Comparison of ENCODE assay signal across 17 mouse cellular contexts in genomic region chr3:41031286-41032210, GRCm38 (mm10).
"Had no signal": no experiment of that assay in that cellular context is flagged by ENCODE, and none has a peak within 500 bp of the region (broad histone marks: within the 10 kb centered on the region; RNA-seq: fewer than 3 reads in every experiment).

No protein-coding gene starts in this region.

- H3K36me3 ChIP-seq: limb, embryonic 12.5 days; liver, embryonic 13.5 days; midbrain, embryonic 10.5 days; neural tube, embryonic 15.5 days had no signal

- H3K9ac ChIP-seq: limb, embryonic 12.5 days; liver, embryonic 13.5 days; lung, embryonic 14.5 days; neural tube, embryonic 15.5 days had no signal

- H3K4me1 ChIP-seq: limb, embryonic 12.5 days; midbrain, embryonic 10.5 days; neural tube, embryonic 15.5 days had no signal

- H3K4me2 ChIP-seq: limb, embryonic 12.5 days; liver, embryonic 13.5 days; lung, embryonic 14.5 days; neural tube, embryonic 15.5 days had no signal

- H3K27me3 ChIP-seq: limb, embryonic 12.5 days; liver, embryonic 13.5 days; neural tube, embryonic 15.5 days had no signal

- H3K4me3 ChIP-seq: limb, embryonic 12.5 days; liver, embryonic 13.5 days; midbrain, embryonic 10.5 days; myocyte; neural tube, embryonic 15.5 days had no signal

- H3K27ac ChIP-seq: kidney, postnatal 0 days; limb, embryonic 12.5 days; liver, embryonic 13.5 days; midbrain, embryonic 10.5 days; neural tube, embryonic 15.5 days had no signal

- DNase-seq: kidney, adult 9 months; kidney, postnatal 36 days; layer of hippocampus, adult 9-11 months; liver, embryonic 13.5 days; lung, embryonic 14.5 days; lung, postnatal 10 days; lung, postnatal 4 days; midbrain, embryonic 14.5 days; right cerebral cortex, adult 18-20 months; right cerebral cortex, postnatal 25 days; thymus, adult 18-20 months; thymus, postnatal 25 days had no signal

- H3K9me3 ChIP-seq: limb, embryonic 12.5 days; liver, embryonic 13.5 days; midbrain, embryonic 10.5 days; neural tube, embryonic 15.5 days had no signal
